Mouse (Mus musculus) brain, embryonic 14.5 days (tissue): ENCODE measurements around the gene Tnfaip8l2.

Experiments
- CTCF ChIP-seq: fragments of 200-500 bp; IDR thresholded peaks from 2 replicates; pipeline ENCODE4 v1.5.1; 2012; ENCODE audit warnings: inconsistent platforms, mild to moderate bottlenecking, moderate library complexity, borderline replicate concordance; ENCODE audit not compliant: insufficient read depth, insufficient read length; ENCODE audit errors: extremely low read depth
- POLR2A ChIP-seq: fragments of 200-500 bp; IDR thresholded peaks from 2 replicates; pipeline ENCODE4 v1.6.1; 2012; ENCODE audit warnings: mild to moderate bottlenecking, inconsistent platforms, borderline replicate concordance; ENCODE audit not compliant: poor library complexity, insufficient read depth, insufficient read length, severe bottlenecking; ENCODE audit errors: extremely low read depth

DNA sequence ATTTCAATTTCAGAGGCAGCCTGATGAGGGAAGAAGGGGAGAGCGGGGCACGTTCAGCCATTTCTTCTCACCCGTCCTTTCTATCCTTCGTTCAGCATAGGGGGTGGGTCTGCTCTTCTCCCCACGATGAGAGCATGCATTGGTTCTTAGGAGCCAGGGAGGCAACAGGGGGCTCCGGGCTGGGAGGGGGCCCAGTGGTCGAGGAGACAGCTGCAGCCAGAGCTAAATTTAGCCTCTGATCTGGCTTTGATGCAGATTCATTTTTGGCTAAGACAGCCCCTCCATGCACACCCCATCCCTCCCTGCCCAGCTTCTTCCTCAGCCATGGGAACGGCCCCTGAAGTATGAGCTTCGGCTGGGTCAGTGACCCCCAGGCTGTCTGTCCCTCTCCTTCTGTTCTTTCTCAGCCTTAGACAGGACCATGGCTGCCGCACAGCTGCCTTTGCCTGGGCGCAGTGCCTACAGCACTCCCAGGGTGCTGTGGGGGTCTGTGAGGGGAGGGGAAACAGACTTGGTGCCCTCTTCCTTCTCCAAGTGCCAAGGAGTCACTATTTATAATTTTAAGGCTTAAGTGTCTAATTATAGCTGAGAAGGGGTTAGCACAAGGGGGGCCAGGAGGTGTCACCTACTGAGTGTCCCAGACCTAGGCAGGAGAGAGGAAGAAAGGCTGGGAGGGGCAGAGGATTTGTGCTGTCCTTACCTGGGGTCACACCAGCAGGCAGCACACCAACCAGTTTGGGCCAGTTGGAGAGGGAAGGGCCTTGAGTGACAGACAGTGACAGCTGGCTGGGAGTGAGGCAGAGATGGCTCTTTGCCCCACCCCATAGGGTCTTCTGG is 21.5 kb upstream of the Tnfaip8l2 start:
- TF ChIP-seq POLR2A (no peak), CTCF (no peak)
